Mouse (Mus musculus) heart, adult 2 months (tissue): Measurements from ENCODE around the gene Rchy1. TPM values are rescaled to one million over a fixed set of nuclear protein-coding genes. Genes with fewer than 3 reads are reported as not detected.

Experiments used
- DNase-seq, 2 experiments: peaks; one replicate each; pipeline ENCODE4 v3.0.0; 2021
- H3K27ac ChIP-seq: fragments of 200-600 bp; 2 replicates; pipeline ENCODE4 v1.8.1; 2022
- H3K27me3 ChIP-seq: fragments of 200-500 bp; 2 replicates; pipeline ENCODE4 v1.6.1; 2012; ENCODE audit warnings: mild to moderate bottlenecking, low read length, inconsistent platforms, mixed read lengths; ENCODE audit not compliant: control insufficient read depth, insufficient read depth
- H3K36me3 ChIP-seq: fragments of 200-500 bp; 2 replicates; pipeline ENCODE4 v1.6.1; 2012; ENCODE audit warnings: low read length, inconsistent platforms; ENCODE audit not compliant: control insufficient read depth, insufficient read depth
- H3K4me1 ChIP-seq: fragments of 200-500 bp; 2 replicates; pipeline ENCODE4 v1.6.1; 2011; ENCODE audit warnings: low read length; ENCODE audit not compliant: control insufficient read depth, insufficient read depth
- H3K4me3 ChIP-seq: fragments of 200-600 bp; 2 replicates; pipeline ENCODE4 v1.8.1; 2022
- H3K79me2 ChIP-seq: fragments of 200-500 bp; replicated peaks from 2 replicates; pipeline ENCODE4 v1.6.1; 2012; ENCODE audit warnings: mild to moderate bottlenecking, inconsistent platforms, low read length, moderate library complexity, mixed read lengths; ENCODE audit not compliant: control insufficient read depth, insufficient read depth
- H3K9ac ChIP-seq: fragments of 200-500 bp; 2 replicates; pipeline ENCODE4 v1.6.1; 2012; ENCODE audit warnings: low read depth, mild to moderate bottlenecking, control low read depth, inconsistent platforms, low read length, mixed read lengths
- CTCF ChIP-seq: fragments of 200-600 bp; IDR thresholded peaks from 2 replicates; pipeline ENCODE4 v1.8.1; 2022; ENCODE audit warnings: antibody characterized with exemption, mild to moderate bottlenecking, moderate library complexity
- EP300 ChIP-seq: fragments of 200-500 bp; IDR thresholded peaks from 2 replicates; pipeline ENCODE4 v1.6.1; 2011; ENCODE audit warnings: low read depth, low read length, control low read depth; ENCODE audit not compliant: insufficient read depth
- POLR2A ChIP-seq: fragments of 200-500 bp; IDR thresholded peaks from 2 replicates; pipeline ENCODE4 v1.6.1; 2011; ENCODE audit warnings: mild to moderate bottlenecking, low read depth, low read length, control low read depth; ENCODE audit not compliant: insufficient read depth
- WGBS: fragments of 180-500 bp; shearing (Covaris S2); methylation state at CpG from one replicate; pipeline ENCODE4 v1.1.7; 2018; 5-methylcytosine and 5-hydroxymethylcytosine counted together
- intact Hi-C: fragments of 180-260 bp; cut with DNase I; formaldehyde crosslinking; loops from one replicate; pipeline ENCODE4 v1.15.1; 2025
- polyA plus RNA-seq: library from polyadenylated mRNA; depleted of rRNA; stranded (reverse); fragments of >200 nt; gene quantifications from 2 replicates; pipeline ENCODE4 v1.2.3, GENCODE M21; 2012
- total RNA-seq, 2 experiments: library from RNA; stranded (reverse); gene quantifications; 2 replicates each; pipeline ENCODE4 v1.2.3; 2021

Gene Rchy1
- total and polyA plus RNA-seq, 3 experiments: 21.8 to 33.0 (median 26.9) TPM

GRCm38 (mm10) chr5:91993061-91993460, 30.2 kb upstream of the Rchy1 start:
- Histone ChIP-seq H3K27ac (no peak overlapping the region), H3K9ac (no peak overlapping the region), H3K4me3 (no peak overlapping the region), H3K4me1 (no peaks in the 10 kb centered on the region), H3K36me3 (no peaks in the 10 kb centered on the region), H3K27me3 (no peaks in the 10 kb centered on the region), H3K79me2 (no peaks in the 10 kb centered on the region)
- WGBS: 96% methylated on average over 2 of the region's 2 CpGs
- TF ChIP-seq EP300: no peak
- no peak for TF ChIP-seq POLR2A
- TF ChIP-seq CTCF: no peak
- no peak for DNase-seq
- intact Hi-C loops: no loop called here

GRCm38 (mm10) chr5:91991191-91991937, 28.5 kb upstream of the Rchy1 start:
- H3K4me1 ChIP-seq: no peaks in the 10 kb centered on the region
- H3K79me2 ChIP-seq: no peaks in the 10 kb centered on the region
- WGBS: 61% methylated on average over 6 of the region's 6 CpGs
- TF ChIP-seq EP300 (no peak), POLR2A (no peak), CTCF (no peak)
- DNase-seq: no peak
- H3K27me3 ChIP-seq: no peaks in the 10 kb centered on the region
- H3K27ac ChIP-seq: no peak overlapping the region
- no peaks in the 10 kb centered on the region for H3K36me3 ChIP-seq
- intact Hi-C loops: no loop called here
- no peak overlapping the region for H3K9ac ChIP-seq
- no peak overlapping the region for H3K4me3 ChIP-seq

- no peak overlapping the region for H3K4me3 ChIP-seq
- 77% methylated on average over 9 of the region's 9 CpGs for WGBS
- intact Hi-C loops: no loop called here
- H3K79me2 ChIP-seq: no peaks in the 10 kb centered on the region
- no peak for DNase-seq
- no peaks in the 10 kb centered on the region for H3K4me1 ChIP-seq
- no peaks in the 10 kb centered on the region for H3K27me3 ChIP-seq
- no peaks in the 10 kb centered on the region for H3K36me3 ChIP-seq
- TF ChIP-seq POLR2A: no peak
- TF ChIP-seq EP300: no peak
- no peak for TF ChIP-seq CTCF
- no peak overlapping the region for H3K27ac ChIP-seq
- no peak overlapping the region for H3K9ac ChIP-seq
Observed at GRCm38 (mm10) chr5:91989261-91989660, 26.4 kb upstream of the Rchy1 start.

- DNase-seq: no peak
- WGBS: 87% methylated on average over 2 of the region's 2 CpGs
- H3K36me3 ChIP-seq: no peaks in the 10 kb centered on the region
- no peaks in the 10 kb centered on the region for H3K79me2 ChIP-seq
- H3K27ac ChIP-seq: no peak overlapping the region
- H3K4me3 ChIP-seq: no peak overlapping the region
- H3K27me3 ChIP-seq: no peaks in the 10 kb centered on the region
- intact Hi-C loops: no loop called here
- TF ChIP-seq EP300 (no peak), POLR2A (no peak)
- H3K9ac ChIP-seq: no peak overlapping the region
- no peaks in the 10 kb centered on the region for H3K4me1 ChIP-seq
Observed at GRCm38 (mm10) chr5:91987799-91988198, 24.9 kb upstream of the Rchy1 start.

- no peaks in the 10 kb centered on the region for H3K4me1 ChIP-seq
- no peak within 1 kb of the TSS for H3K9ac ChIP-seq
- no peaks in the 10 kb centered on the region for H3K27me3 ChIP-seq
- intact Hi-C loops: no loop called here
- no peak for DNase-seq
- WGBS: 75% methylated on average over 4 of the region's 4 CpGs
- no peak within 1 kb of the TSS for H3K4me3 ChIP-seq
- H3K36me3 ChIP-seq: no peaks in the 10 kb centered on the region
- H3K79me2 ChIP-seq: no peaks in the 10 kb centered on the region
- no peak within 1 kb of the TSS for H3K27ac ChIP-seq
- TF ChIP-seq CTCF (no peak), POLR2A (no peak), EP300 (no peak)
Observed at GRCm38 (mm10) chr5:91987236-91987635, 24.4 kb upstream of the Rchy1 start, which contains the start of gene Odaph. TSS of gene Odaph (plus strand) at chr5:91987475.

GRCm38 (mm10) chr5:91985721-91986120, 22.9 kb upstream of the Rchy1 start:
- Histone ChIP-seq H3K79me2 (no peaks in the 10 kb centered on the region), H3K27ac (no peak overlapping the region), H3K4me3 (no peak overlapping the region), H3K36me3 (no peaks in the 10 kb centered on the region), H3K4me1 (no peaks in the 10 kb centered on the region), H3K9ac (no peak overlapping the region), H3K27me3 (no peaks in the 10 kb centered on the region)
- 52% methylated on average over 2 of the region's 2 CpGs for WGBS
- no peak for DNase-seq
- TF ChIP-seq EP300: no peak
- TF ChIP-seq CTCF: no peak
- TF ChIP-seq POLR2A: no peak
- intact Hi-C loops: no loop called here
